Mouse (Mus musculus) thymus, postnatal 0 days (tissue): Measurements from ENCODE around the gene Zfp141. TPM values are rescaled to one million over a fixed set of nuclear protein-coding genes. Genes with fewer than 3 reads are reported as not detected.

Experiments
- DNase-seq: peaks from one replicate; pipeline ENCODE4 v3.0.0-alpha.2; 2015; ENCODE audit warnings: low spot score
- polyA plus RNA-seq: library from polyadenylated mRNA; unstranded; fragments of >200 nt; fragmentation: Nextera tagmentation; extraction: Ambion mirVana; gene quantifications from 2 replicates; pipeline ENCODE4 v1.2.1, GENCODE M21; 2015

Gene Zfp141
- polyA plus RNA-seq: 6.6 and 7.1 TPM in 2 replicates

GRCm38 (mm10) chr7:42505588-42505987, at the start of gene Zfp141:
Gene Zfp141 (minus strand): TSS chr7:42505740.
- DNase-seq: peak; percentile 85

GRCm38 (mm10) chr7:42551766-42552165, 46.2 kb upstream of the Zfp141 start:
- no peak for DNase-seq

DNA sequence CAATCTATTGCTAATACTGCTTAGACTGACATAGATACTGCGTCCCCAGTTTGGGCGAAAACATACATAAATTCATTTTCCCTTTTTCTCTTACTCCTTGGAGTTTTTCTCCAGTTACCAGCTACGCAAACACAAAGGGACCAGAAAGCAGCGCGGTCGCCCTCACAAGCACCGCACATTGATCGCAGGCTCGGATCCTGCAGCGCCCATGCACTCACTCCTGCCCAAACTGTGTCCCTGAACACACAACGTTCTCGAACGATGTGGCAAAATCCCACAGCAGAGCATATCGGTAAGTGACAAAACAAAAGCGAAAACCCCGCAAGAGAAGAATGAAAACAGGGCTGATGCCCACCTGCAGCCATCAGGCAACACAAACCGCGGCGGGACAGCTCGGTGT, 354 bp downstream of the Zfp141 start:
- DNase-seq: no peak

GRCm38 (mm10) chr7:42498248-42498647, 7.3 kb downstream of the Zfp141 start:
- no peak for DNase-seq

- DNase-seq: no peak
Measured at GRCm38 (mm10) chr7:42497356-42497755, 8.2 kb downstream of the Zfp141 start.

GRCm38 (mm10) chr7:42496202-42496601, 9.3 kb downstream of the Zfp141 start:
- DNase-seq: no peak

DNA sequence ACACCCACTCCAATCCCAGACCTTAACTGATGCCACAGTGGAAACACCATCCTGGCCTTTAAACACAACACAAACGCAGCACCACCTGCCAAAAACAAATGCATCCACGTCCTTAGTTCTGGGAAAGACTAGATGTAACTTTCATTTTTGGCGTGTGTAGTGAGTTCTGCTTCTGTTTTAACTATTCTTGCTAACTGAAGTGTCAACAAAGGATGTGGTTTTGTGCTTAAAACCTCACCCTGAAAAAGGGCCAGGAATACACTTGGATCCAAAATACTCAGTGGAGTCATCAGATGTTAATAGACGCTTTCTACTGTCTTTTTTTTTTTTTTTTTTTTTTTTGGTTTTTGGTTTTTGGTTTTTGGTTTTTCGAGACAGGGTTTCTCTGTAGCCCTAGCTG, 14.7 kb downstream of the Zfp141 start:
- DNase-seq: peak; percentile 15

DNA sequence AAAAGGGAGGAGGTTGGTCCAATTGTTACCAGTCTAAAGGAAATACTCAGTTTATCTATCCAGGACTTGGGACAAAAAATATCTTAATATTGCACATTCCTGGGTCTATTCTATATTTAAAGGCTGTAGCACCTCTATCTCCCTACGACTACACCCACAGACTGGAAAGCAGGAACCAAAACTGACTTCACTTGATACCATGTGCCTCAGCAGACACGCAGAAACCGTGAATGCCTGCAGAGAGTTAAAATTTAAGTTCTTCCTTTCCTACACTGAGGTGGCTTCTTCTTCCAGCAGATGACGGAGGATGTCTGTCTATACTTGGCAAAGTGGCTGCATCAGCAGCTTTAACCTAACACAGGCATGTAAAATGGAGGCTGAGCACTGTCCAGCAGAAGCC, 15.2 kb downstream of the Zfp141 start:
- no peak for DNase-seq

DNA sequence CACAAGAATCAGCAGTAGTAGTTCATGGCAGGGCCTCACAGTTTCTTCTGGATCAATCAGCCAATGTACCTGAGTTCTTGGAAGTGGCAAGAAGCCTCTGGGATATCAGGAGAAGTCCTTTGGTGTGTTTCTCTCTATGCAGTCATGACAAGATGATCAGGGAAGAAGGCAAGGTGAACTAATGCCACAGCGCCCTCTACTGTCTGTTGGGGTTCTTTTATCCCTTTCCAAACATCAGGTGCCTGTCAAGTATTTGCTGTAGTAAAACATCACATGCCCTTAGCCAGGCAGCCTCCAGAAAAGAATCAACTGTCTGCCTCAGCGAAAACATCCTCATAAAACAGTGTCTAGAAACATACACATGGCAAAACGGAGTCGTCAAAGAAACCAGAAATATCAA, 50.9 kb downstream of the Zfp141 start:
- no peak for DNase-seq

- peak; percentile 24 for DNase-seq
Measured at GRCm38 (mm10) chr7:42450618-42451017, 54.9 kb downstream of the Zfp141 start.

GRCm38 (mm10) chr7:42447850-42448249, 57.7 kb downstream of the Zfp141 start, which contains the start of gene 4933421I07Rik:
Gene 4933421I07Rik (minus strand): TSS chr7:42448120.
- no peak for DNase-seq

DNA sequence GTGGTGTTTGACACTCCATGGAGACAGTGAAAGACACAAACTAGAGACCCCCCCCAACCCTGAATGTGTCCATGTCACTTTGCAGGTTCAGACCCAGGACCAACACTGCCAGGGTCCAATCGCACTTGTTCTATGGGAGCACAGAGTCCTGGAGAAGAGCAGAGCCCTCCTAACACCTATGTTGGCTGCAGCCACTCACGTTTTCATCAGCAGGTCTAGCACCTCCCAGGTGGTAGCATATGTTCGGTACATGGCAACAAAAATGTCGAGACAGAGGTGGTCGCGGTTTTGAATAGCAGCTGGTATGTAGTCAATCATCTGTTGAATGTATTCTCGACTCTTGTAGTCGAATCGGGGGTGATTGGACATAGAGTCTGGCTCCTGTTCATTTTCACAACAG, 58.2 kb downstream of the Zfp141 start:
- no peak for DNase-seq

Other genes with a start within 250 kb of the Zfp141 start
- not detected in 2 replicates for gene Vmn2r61, start 245.7 kb downstream of the Zfp141 start, polyA plus RNA-seq
- gene 4933421I07Rik, start 57.6 kb downstream of the Zfp141 start, polyA plus RNA-seq: not detected in 2 replicates
- not detected in 2 replicates for gene Gm21028, start 72.8 kb upstream of the Zfp141 start, polyA plus RNA-seq
- gene Zfp977, start 86.8 kb upstream of the Zfp141 start, polyA plus RNA-seq: 0.28 and 0.31 TPM in 2 replicates
- 0.90 and 0.98 TPM in 2 replicates for gene Zfp976, start 136.8 kb upstream of the Zfp141 start, polyA plus RNA-seq
- 2.2 and 2.7 TPM in 2 replicates for gene Zfp975, start 187.0 kb upstream of the Zfp141 start, polyA plus RNA-seq
- gene Gm17067, start 221.3 kb upstream of the Zfp141 start, polyA plus RNA-seq: not detected in 2 replicates